Mouse (Mus musculus) Patski (cell line): Measurements from ENCODE around the gene Foxd1. TPM values are rescaled to one million over a fixed set of nuclear protein-coding genes. Genes with fewer than 3 reads are reported as not detected.
A peak's percentile ranks its signal among the peaks of the same experiment; 100 is the strongest.

ENCODE experiments used
- ATAC-seq: fragments of 100-300 bp; one replicate; pipeline ENCODE4 v1.8.0; 2021
- CTCF ChIA-PET: fragments of 350-600 bp; sonication (Branson Sonifier 250); formaldehyde crosslinking; loops from one replicate; lab custom pipeline; 2022; ENCODE audit warnings: inconsistent platforms; lab: Charles Lee
- POLR2A ChIA-PET: fragments of 350-600 bp; sonication (Branson Sonifier 250); formaldehyde crosslinking; loops from one replicate; lab custom pipeline; 2022; ENCODE audit warnings: antibody characterized with exemption, inconsistent platforms; lab: Charles Lee
- DNase-seq: peaks from one replicate; pipeline ENCODE4 v3.0.0-alpha.2; 2011; ENCODE audit warnings: low read depth, low spot score
- H3K27me3 ChIP-seq: fragments of 371-371 bp; one replicate; pipeline ENCODE4 v1.5.1; 2021
- CTCF ChIP-seq: fragments of 100-300 bp; IDR thresholded peaks from one replicate; pipeline ENCODE4 v1.5.1; 2021
- in situ Hi-C: fragments of 300-500 bp; cut with MboI; formaldehyde crosslinking; loops from 3 replicates; pipeline ENCODE4 v1.11.1; 2018; ENCODE audit warnings: low pct_unique_long_range_greater_than_20kb, mixed read lengths
- polyA plus RNA-seq: library from polyadenylated mRNA; unstranded; gene quantifications from one replicate; pipeline ENCODE4 v1.2.3, GENCODE M21; 2021

Gene Foxd1
- polyA plus RNA-seq, 1 experiment from 2014 or later = 15.1 TPM

DNA sequence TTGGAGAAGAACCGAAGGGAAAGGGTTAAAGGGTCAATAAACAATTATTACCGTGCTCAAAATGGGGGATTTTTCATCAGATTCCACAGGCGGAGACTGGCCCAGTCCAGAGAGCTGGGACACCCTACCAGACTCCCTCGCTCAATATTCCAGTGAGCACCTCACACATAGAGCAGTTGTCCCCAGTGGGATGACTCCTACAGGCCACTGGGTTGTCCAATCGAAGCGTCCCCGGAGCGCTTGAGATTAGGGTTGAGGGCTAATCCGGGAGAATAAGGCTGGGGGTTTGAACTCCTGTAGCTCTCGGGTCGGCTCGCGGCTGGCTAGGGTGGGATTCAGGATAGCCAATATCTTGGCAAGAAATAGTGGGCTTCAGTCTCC lies 343 bp upstream of the Foxd1 start:
- in situ Hi-C loops = loop anchor here (10.0 kb wide), 1 partner anchor 141 kb away; the partner anchor contains the start of gene Gm10320
- ChIA-PET POLR2A (interaction anchor here (0.6 to 2.2 kb wide), 3 partner anchors 118 to 181 kb away, joined by 3 to 6 read pairs (median 4); no protein-coding TSS in a partner anchor), CTCF (no interaction called here)
- no peaks in the 10 kb centered on the region for H3K27me3 ChIP-seq
- TF ChIP-seq CTCF = no peak
- ATAC-seq (no peak), DNase-seq (no peak)

DNA sequence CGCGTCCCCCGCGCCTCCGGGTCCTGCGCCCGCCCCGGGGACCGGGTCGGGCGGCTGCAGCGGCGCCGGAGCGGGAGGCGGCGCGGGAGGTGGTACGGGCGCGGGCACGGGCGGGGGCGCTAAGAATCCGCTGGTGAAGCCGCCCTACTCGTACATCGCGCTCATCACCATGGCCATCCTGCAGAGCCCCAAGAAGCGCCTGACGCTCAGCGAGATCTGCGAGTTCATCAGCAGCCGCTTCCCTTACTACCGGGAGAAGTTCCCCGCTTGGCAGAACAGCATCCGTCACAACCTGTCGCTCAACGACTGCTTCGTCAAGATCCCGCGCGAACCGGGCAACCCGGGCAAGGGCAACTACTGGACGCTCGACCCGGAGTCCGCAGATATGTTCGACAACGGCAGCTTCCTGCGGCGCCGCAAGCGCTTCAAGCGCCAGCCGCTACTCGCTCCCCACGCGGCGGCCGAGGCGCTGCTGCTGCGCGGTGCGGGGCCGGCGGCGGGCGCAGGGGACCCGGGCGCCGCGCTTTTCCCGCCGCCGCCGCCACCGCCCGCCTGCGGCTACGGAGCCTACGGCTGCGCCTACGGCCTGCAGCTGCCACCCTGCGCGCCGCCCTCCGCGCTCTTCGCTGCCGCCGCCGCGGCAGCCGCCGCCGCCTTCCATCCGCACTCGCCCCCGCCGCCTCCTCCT lies 973 bp downstream of the Foxd1 start:
- no peaks in the 10 kb centered on the region for H3K27me3 ChIP-seq
- no peak for TF ChIP-seq CTCF
- no peak for DNase-seq
- CTCF ChIA-PET = no interaction called here
- peak; percentile 38 for ATAC-seq
- in situ Hi-C loops = loop anchor here (10.0 kb wide), 1 partner anchor 140 kb away; the partner anchor contains the start of gene Gm10320
- POLR2A ChIA-PET = interaction anchor here (1.1 to 2.2 kb wide), 3 partner anchors 36 to 141 kb away, joined by 3 to 6 read pairs (median 3); partner anchors contain the start of gene Btf3

DNA sequence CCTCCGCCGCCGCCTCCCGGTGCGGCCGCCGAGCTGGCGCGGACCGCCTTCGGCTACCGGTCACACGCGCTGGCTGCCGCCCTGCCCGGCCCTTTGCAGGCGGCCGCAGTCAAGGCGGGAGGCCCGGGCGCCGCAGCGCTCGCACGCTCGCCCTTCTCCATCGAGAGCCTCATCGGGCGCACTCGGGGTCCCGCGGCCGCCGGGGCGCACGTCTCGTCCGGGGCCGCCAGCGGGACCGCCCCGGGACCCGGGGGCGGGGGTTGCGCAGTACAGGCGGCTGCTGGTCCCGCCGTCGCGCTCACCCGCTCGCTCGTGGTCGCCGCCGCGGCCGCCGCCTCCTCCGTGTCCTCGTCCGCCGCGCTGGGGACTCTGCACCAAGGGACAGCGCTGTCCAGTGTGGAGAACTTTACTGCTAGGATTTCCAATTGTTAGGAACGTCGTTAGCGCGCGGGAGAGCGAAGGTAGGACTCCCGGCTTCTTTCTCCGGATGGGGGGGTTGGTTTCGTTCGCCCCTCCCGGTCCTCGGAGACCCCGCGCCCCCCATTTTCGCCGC lies 1.6 kb downstream of the Foxd1 start:
- DNase-seq (no peak), ATAC-seq (no peak)
- H3K27me3 ChIP-seq = no peaks in the 10 kb centered on the region
- ChIA-PET CTCF (no interaction called here), POLR2A (interaction anchor here (0.7 to 2.2 kb wide), 5 partner anchors 20 to 179 kb away, joined by 3 to 6 read pairs (median 3); partner anchors contain the start of gene Btf3)
- in situ Hi-C loops = loop anchor here (10.0 kb wide), 1 partner anchor 139 kb away; the partner anchor contains the start of gene Gm10320
- no peak for TF ChIP-seq CTCF

DNA sequence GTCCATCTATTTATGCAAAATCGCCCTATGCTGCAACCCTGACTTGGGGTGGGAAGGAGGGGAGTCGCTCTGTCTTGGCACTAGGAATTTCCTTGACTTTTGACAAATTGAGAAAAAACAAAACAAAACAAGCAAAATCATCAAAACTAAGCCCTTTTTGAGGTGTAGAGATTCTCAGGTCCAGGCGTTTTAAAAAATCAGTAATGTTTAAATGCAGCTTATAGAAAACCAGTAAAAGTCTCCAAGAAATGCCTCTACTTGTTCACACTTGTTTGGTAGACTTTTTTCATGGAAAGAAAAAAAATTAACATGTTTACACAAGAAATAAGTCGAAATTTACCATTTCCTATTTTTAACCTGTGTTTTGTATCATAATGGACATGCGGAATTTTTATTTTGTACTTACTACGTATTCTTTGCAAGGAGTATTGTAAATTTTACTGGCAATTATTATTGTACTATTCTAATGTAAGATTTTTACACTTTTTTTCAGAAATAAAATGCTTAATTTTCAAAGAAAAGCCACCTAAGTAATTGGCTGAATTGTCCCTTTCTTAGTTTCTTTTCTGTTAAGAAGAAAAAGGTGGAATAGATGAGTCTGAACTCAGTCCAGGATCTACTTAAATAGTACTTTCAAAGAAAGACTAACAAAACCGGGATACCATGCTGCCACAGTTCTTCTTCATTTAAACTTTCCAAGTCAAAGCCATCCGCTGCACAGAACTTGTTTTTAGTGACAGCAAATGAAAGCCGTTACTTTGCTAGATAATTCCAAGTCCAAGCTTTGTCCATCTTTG lies 2.3 kb downstream of the Foxd1 start:
- DNase-seq = no peak
- no peaks in the 10 kb centered on the region for H3K27me3 ChIP-seq
- ChIA-PET CTCF (interaction anchor here (1.1 kb wide), 1 partner anchor 12 kb away, joined by 3 read pairs; no protein-coding TSS in a partner anchor), POLR2A (interaction anchor here (0.7 to 1.2 kb wide), 4 partner anchors 19 to 178 kb away, joined by 3 to 4 read pairs (median 3); partner anchors contain the start of gene Btf3)
- ATAC-seq = no peak
- in situ Hi-C loops = loop anchor here (10.0 kb wide), 1 partner anchor 138 kb away; the partner anchor contains the start of gene Gm10320
- TF ChIP-seq CTCF = no peak

- TF ChIP-seq CTCF = no peak
- ATAC-seq = no peak
- CTCF ChIA-PET = interaction anchor here (1.1 to 1.6 kb wide), 2 partner anchors 11 to 19 kb away, joined by 3 read pairs; no protein-coding TSS in a partner anchor
- H3K27me3 ChIP-seq = no peaks in the 10 kb centered on the region
- DNase-seq = no peak
- POLR2A ChIA-PET = no interaction called here
- in situ Hi-C loops = loop anchor here (10.0 kb wide), 1 partner anchor 138 kb away; the partner anchor contains the start of gene Gm10320
These were observed 3.0 kb downstream of the Foxd1 start for GRCm38 (mm10) chr13:98356973-98357425.

- in situ Hi-C loops = loop anchor here (10.0 kb wide), 1 partner anchor 137 kb away; the partner anchor contains the start of gene Gm10320
- no peak for TF ChIP-seq CTCF
- ATAC-seq (no peak), DNase-seq (no peak)
- ChIA-PET POLR2A (interaction anchor here (0.6 kb wide), 1 partner anchor 71 kb away, joined by 4 read pairs; no protein-coding TSS in a partner anchor), CTCF (interaction anchor here (1.1 to 1.6 kb wide), 3 partner anchors 10 to 21 kb away, joined by 3 to 5 read pairs (median 3); no protein-coding TSS in a partner anchor)
- H3K27me3 ChIP-seq = no peaks in the 10 kb centered on the region
These were observed 3.7 kb downstream of the Foxd1 start for GRCm38 (mm10) chr13:98357433-98358423.

GRCm38 (mm10) chr13:98358424-98359181 lies 4.6 kb downstream of the Foxd1 start:
- in situ Hi-C loops = loop anchor here (10.0 kb wide), 1 partner anchor 136 kb away; the partner anchor contains the start of gene Gm10320
- POLR2A ChIA-PET = interaction anchor here (0.6 to 0.8 kb wide), 3 partner anchors 24 to 126 kb away, joined by 3 to 4 read pairs (median 4); no protein-coding TSS in a partner anchor
- no peaks in the 10 kb centered on the region for H3K27me3 ChIP-seq
- ATAC-seq = no peak
- DNase-seq = no peak
- TF ChIP-seq CTCF = no peak
- CTCF ChIA-PET = interaction anchor here (1.5 to 1.6 kb wide), 2 partner anchors 17 to 20 kb away, joined by 3 to 5 read pairs; no protein-coding TSS in a partner anchor

DNA sequence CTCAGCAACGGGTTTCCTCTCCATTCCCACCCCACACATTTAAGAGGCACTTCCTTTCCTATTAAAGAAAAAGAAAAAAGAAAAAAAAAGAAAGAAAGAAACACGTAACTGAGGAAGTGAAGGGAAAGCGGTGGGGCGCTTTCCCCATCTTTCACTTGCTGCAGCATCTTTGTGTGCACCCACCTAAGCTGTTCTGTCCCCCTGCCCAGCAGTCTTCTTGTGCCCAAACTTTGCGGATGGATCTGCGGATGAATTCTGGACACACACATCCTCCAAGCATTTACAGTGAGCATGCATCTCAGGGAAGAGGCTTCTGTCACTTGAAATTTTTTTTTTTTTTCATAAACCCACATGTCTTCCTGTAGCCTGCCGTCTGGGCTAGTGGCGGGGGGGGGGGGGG lies 5.3 kb downstream of the Foxd1 start:
- no peak for TF ChIP-seq CTCF
- in situ Hi-C loops = loop anchor here (10.0 kb wide), 1 partner anchor 135 kb away; the partner anchor contains the start of gene Gm10320
- ChIA-PET CTCF (interaction anchor here (1.5 kb wide), 1 partner anchor 20 kb away, joined by 5 read pairs; no protein-coding TSS in a partner anchor), POLR2A (interaction anchor here (0.7 to 0.8 kb wide), 2 partner anchors 23 to 126 kb away, joined by 3 to 4 read pairs; no protein-coding TSS in a partner anchor)
- DNase-seq (no peak), ATAC-seq (no peak)
- H3K27me3 ChIP-seq = no peaks in the 10 kb centered on the region
